Mouse (Mus musculus): ENCODE data around the gene Pik3r5.

Gene Pik3r5

DNA sequence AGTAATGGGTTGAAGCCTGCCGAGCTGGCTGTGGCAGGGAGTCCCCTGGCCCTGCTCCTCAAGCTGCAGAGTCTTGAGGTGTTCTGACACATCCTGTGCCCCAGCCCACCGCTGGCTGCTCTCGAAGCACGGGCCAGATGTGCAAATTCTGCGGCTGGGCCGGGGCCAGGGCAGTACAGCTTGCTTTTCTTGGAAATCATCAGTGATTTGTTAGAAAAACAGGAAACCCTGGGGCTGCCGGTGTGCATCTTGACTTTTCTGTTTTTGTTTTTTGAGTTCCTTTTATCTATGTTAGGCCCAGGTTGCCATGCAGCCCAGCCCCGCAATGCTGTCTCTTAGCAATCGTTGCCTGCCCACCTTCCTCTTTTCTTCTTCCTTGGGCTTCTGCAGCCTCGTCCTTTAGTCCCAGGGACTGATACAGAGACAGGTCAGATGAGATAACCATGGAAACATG, 19.4 kb downstream of the Pik3r5 start:
- DNase-seq (ENCODE audit: low spot score), result no peak

DNA sequence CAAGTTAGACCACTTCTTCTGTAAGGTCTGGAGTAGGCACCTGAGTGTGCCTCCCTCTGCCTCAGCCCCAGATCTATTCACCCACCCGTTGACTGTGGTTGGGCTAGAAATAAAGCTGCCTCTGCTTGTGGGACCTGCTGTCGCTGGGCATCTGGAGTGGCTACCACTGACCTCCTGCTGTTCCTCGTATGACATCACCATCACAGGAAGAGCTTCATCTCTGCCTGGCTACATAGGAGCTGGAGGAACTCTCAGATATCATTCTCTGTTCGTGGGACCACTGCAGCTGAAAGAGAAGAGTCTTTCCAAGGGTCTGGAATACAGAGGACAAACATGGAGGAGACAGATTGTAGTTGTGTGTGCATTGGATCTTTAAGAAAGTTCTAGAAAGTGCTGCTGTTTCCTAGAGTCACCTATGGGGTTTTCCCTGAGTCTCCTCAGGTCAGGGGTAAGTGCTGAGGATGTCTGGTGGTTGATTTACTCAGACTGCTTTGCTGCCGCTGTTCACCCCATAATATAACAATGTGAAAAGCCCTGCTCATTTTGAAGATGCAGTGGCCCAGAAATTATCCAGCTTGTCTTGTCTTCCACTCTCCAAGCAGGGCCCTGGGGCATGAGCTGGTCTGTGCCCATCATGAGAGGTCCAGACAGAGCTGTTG, 20.0 kb downstream of the Pik3r5 start:
- DNase-seq (ENCODE audit: low spot score), result no peak

DNA sequence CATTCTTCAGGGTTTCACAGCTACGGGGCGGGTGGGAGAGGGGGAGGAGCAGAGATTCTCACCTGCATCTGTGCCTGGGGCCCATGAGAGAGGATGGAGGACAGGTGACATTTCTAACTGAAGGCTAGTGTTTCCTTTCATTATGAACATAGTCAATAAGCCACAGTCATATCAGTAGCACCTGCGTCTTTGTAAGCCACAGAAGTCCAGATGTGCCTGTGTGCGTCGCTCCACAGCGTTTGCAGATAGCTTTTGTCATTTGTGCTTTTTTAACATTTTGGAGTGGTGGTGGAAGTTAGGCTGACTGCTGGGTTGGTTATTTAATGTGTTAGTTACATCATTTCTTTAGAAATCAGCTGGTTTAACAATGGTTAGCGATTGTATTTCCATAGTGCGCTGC, 20.8 kb downstream of the Pik3r5 start:
- DNase-seq (ENCODE audit: low spot score), result no peak

DNA sequence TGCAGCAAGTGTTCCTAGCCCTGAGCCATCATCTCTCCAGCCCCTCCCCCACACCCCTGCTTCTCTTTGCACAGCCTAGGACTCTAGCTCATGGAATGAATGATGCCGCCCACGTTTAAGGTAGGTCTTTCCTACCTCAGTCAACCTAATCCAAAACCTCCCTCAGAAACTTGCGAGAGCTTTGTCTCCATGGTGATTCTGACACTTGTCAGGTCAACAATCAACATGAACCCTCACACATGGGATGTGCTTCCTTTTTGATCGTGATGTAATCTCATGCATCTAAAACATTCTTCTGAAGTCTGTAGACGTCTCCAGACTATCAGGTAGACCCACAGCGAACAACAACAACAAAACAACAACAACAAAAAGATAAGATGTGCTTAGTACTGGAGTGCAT, 21.4 kb downstream of the Pik3r5 start:
- DNase-seq (ENCODE audit: low spot score), result no peak

DNA sequence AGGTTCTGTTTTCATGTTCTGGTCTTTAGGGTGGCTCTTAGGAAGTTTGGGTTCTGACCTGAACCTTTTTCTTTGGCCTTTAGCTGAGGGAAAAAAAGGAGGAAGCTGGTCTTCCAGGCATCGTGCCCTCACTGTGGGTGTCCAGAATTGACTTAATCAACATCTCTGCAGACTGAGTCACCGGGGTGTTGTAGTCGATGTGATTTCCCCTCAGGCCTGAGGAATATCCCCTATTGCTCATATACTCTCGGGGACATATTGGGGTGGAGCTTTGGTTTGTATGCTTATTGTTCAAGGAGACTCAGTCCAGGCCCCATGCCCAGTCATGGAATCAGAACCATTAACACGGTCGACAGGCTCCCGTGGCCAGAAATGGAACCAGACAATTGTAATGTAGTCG, 26.2 kb downstream of the Pik3r5 start:
- DNase-seq (ENCODE audit: low spot score), result no peak

DNA sequence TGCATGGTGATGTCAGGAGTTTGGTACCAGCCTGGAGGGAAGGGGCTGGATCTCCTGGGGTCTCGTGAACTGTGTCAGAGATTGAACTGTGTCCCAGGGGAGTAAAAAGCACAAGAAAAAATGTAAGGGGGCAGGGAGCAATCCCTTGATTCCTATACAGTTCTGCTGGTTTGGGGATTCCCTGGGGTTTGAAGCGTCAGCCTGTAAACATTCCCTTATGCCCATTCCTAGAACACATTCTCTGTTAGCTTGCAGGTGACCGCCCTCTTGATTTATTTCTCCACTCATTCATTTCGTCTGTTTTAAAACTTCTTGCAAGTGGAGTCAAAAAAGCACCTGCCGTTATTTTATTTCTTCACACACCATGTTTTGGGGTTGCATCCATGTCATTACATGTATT, 27.1 kb downstream of the Pik3r5 start:
- DNase-seq (ENCODE audit: low spot score), result no peak

DNA sequence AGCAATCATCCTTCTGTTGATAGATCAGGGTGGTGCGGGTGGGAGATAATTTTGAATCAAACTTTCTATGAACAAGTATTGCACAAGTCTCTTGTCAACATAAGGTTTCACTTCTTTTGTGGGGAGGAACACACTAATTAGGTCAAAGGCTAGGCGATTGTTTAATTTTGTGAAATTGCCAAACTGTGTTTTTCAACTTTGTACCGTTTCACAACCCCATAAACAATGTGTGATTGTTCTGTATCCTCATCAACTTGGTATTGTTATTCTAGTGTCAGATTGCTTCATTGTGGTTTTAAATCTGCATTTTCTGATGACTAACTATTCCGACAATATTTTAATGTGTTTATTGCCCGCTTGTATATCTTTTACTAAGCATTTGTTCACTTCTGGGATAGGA, 27.6 kb downstream of the Pik3r5 start:
- DNase-seq (ENCODE audit: low spot score), result no peak

DNA sequence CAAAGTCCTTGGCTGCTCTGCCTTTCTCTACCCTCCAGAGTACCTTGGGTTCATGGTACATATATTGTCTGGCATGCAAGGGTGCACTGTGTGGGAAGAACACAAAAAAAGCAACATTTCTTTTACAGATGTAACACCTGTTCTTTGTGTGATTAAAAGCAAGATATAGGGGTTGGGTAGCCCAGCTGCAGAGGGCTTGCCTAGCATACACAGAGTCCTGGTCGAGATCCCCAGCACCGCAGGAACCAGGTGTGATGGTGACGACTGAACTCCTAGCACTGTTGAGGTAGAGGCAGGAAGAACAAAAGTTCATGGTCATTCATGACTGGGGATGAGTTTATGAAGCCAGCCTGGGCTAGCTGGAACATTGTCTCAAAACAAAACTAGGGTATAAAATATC, 30.8 kb downstream of the Pik3r5 start:
- DNase-seq (ENCODE audit: low spot score), result no peak

DNA sequence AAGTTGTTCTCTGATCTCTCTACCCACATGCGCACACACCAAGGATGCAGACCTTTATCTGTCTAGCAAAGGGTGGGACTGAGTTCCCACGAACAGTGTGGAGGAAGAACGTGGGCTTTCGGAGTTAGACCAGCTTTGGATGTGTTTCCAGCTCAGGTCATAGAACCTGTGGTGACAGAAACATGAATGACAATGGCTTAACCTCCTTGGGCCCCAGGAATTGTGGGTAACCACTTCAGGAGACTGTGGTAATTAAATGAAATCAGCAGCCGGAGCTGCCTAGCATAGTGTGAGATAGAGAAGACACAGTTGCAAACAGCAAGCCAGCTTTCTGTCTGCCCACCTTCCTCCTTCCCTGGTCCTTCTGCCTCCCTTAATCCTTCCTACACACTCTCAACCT, 32.3 kb downstream of the Pik3r5 start:
- no peak for DNase-seq (ENCODE audit: low spot score)

DNA sequence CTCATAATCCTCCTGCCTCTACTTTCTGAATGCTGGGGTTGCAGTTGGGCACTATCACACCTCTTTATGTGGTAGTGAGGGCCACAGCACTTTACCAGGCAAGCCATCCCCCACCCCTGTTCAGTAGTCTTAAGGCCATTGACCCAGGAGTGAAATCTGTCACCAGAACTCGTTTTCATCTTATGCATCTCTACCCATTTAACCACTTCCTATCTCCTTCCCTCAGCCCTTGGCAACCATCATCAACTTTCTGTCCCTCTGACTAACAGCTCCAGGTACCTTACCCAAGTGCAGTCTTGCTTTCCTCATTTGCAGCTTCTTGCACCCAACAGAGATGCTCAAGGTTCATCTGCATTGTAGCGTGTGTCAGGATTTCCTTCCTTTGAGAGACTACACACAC, 33.2 kb downstream of the Pik3r5 start:
- DNase-seq (ENCODE audit: low spot score), result no peak

DNA sequence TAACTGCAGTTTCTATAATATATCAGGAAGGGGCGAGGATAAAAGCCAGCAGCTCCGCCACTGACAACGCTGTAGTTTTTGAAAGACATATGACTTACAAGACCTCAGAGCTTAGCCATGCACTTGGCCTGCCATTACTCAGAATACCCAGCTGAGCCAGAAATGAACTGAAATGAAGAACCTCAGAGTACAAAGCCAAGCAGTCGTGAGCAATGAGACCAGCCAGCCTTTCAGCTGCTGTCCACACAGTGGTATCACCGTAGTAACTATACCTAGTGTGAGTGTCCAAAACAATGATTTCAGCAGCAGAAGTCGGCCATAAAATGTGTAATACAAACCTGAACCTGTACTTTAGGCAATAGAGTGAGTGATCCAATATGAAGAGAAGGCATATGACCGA, 35.5 kb downstream of the Pik3r5 start:
- DNase-seq (ENCODE audit: low spot score), result no peak

DNA sequence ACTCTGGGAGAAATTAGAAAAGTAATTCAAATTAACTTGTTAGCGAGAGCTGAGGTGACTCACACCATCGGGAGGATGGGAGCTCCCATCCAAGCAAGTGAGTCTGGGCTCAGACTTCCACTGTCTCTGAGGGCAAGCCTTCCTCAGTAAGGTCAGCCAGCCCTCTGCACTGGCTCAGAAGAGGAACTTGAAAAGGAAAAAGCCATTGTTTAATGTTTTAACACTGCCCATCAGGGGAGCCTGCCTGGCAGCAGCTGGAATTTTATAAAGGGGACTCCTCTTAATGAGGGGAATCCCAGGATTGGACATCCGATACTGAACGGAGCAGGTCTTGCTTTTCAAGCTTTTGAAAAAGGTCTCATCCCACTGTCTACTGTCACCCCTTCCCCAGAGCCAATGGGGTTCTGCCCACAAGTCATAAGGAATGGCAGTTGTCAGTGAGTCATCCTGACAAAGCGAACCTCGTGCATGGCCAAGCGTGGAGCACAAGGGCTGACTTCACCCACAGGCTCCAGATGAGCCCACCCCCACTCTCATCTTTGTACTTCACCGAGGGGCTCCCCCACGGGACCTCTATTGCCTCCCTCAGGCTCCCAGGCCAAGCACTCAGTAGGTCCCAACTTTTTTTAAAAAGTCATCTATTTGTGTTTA, 36.2 kb downstream of the Pik3r5 start:
- DNase-seq (ENCODE audit: low spot score), result no peak

DNA sequence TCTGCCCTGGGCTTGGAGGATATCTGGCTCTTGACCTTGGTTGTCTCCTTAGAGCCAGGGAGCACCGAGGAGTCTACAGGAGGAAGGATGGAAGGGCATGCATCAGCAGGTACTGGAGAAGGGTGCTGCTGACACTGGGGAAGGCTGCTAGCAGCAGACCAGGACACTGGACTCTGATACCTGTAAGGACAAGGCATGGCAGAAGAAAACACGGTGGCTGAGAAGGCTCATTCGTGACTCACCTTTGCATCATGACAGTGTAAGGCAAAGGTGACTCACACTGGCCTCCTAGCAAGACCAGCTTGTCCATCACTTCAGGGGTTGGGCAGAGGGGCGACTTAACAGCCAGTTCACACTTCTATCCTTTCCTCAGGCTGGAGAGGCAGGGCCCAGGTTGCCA, 37.0 kb downstream of the Pik3r5 start:
- no peak for DNase-seq (ENCODE audit: low spot score)

DNA sequence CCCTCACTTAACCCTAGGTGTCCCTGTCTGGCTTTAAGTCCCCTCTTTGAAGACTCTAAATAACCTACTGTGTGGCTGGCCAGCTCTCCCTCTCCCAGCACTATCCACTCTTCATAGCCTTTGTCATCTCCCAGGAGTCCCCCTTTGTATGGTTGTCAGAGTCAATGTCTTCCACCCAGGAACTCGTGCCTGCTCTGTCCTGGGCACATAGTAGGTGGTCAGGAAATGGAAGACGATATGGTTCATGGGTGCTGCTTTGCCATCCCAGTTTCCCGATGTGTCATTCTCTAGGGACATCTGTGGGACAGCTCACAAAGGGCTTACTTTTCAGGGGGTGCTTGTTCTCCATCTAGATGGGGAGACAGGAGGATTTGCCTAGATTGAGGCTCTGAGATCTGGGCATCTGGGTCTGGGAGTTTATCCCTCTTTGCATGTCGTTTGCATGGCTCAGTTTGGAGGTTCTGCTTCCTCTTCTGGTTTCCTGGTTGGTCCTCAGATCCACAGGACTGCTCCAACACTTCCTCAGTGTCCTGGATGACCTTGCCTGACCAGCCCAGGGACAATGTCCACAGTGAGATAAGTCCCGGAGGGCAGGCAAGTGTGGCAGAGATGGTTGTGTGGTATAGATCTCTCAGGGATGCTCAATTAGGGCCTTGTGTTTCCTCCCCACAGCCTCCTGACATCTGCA, 40.4 kb downstream of the Pik3r5 start:
- DNase-seq (ENCODE audit: low spot score), result no peak

DNA sequence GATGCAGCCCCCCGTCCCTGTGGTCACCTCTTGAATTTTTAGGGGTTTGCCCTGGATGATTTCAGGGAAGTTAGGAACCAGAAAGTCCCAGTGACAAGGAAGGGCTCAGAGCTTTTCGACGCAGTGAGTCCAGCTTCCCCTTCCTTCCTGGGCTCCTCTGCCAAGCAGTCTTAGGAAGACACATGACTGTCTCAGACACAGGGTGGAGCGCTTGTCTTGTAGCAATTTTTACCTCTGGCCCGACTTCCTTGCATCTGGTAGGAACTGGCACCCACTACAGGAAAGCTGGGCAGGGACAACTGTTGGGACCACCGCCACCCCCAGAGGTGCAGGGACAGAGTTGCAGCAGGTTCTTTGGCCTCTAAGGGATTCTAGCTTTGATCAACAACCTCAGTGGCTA, 42.7 kb downstream of the Pik3r5 start:
- no peak for DNase-seq (ENCODE audit: low spot score)

DNA sequence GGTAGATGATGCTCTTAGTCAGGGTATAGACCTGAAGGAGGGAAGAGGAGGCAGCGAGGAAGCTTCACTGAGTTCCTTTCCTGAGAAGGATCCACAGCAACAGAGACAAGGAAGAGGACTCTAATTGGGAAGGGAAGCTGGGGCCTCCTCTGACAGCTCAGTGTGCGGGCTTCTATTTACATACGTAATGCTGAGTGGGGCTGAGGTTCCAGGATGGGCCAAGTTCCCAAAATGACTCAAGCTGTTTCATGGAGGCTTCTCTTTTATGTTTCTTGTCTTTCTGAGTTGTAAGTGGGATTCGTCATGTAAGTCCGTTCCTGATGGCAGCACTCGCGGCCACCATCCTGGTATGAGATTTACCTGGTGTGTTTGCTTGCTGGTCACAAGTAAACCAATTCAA, 43.8 kb downstream of the Pik3r5 start:
- DNase-seq (ENCODE audit: low spot score), result no peak

DNA sequence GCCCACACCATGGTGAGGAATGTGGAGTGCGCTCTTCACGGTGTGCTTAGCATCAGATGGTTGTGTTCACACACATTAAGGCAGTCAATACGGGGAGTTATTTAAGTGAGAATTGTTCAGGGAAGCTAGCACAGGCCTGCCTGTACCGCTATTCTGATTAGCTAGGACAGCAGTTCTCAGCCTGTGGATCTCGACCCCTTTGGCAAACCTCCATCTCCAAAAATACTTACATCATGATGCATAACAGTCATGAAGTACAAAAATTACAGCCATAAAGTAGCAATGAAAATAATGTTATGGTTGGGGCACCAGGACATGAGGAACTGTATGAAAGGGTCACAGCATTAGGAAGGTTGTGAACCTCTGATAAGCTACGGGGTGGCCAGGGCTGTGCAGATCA, 45.7 kb downstream of the Pik3r5 start:
- DNase-seq (ENCODE audit: low spot score), result no peak

DNA sequence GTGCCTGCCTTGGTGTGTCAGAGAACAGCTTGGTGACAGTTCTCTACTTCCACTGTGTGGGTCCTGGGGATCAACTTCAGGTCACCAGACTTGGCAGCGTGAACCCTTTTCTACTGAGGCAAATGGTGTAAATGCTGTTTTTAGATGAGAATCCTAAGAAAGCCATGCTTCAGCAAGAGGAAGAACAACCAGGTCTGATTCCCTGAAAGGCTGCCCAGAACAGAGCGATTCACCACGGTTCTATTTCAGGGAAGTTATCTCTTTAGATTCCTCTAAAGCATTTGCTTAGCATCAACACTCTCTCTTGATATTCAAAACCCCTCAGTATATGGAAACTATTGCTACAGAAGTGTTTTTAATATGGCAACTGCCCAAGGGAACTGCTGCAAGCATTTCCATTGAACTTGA, 46.7 kb downstream of the Pik3r5 start:
- DNase-seq (ENCODE audit: low spot score), result no peak

DNA sequence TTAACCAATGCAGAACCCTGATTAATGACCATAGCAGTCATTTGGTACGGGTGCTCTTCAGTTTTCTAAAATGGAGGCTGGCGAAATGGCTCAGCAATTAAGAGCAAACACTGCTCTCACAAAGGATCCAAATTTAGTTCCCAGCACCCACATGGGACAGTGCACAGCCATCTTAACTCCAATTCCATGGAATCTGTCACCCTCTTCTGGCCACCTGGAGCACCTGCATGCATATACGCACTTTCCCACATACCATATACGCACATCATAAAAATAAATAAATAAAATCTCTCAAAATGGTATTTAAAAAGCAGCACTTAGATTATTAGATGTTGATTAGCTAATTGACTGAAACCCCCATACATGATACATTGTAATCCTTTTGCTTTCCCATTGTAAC, 48.7 kb downstream of the Pik3r5 start:
- no peak for DNase-seq (ENCODE audit: low spot score)

DNA sequence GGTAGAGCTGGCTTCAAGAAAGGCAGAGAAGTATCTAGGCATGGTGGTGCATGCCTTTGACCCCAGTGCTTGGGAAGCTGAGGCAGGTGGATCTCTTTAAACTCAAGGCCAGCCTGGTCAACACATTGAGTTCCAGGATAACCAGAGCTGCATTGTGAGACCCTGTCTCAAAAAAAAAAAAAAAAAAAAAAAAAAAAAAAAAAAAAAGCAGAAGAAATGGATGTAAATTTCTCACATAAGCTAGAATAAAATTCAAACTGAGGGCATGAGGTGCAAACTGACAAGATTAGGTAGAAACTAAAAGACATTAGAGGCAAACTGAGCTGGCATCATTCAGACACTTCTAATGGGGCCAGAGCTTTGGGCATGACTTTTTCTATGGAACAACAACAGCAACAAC, 50.1 kb downstream of the Pik3r5 start:
- no peak for DNase-seq (ENCODE audit: low spot score)

DNA sequence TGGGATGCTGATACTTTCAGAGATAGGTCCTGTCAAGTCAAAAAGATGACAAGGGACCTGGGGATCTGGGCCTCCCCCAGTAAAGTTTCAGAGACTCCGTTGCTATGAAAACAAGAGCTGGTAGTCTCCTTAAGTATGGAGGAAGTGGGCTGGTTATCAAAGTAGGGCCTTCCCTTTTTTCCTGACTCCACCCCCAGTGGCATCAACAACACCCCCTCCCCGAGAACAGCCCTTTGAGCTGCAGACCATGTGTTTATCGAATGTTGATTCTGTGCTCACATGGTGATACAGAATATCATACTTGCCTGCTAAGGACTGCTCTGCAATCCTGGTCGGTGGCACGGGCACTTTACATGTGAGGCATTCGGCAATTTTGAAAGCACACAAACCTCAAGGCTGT, 51.3 kb downstream of the Pik3r5 start:
- DNase-seq (ENCODE audit: low spot score), result no peak

DNA sequence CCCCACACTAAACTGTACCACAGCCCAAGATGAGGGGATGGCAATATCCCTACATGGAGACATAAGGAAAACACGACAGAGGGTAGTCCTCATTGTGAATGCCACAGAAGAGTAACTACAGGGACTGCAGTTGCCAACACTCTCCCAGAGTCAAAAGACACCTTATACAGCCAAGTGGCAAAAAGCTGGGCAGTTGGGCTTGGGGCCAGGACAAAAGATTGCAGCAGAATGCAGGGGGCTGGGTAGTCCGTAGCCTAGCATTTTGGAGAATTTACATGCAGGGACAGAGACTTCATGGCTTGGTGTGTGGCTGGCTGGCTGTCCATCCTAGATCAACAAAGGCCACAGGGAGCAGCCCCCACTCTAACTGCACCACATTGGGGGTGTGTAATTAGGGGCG, 52.5 kb downstream of the Pik3r5 start:
- no peak for DNase-seq (ENCODE audit: low spot score)

DNA sequence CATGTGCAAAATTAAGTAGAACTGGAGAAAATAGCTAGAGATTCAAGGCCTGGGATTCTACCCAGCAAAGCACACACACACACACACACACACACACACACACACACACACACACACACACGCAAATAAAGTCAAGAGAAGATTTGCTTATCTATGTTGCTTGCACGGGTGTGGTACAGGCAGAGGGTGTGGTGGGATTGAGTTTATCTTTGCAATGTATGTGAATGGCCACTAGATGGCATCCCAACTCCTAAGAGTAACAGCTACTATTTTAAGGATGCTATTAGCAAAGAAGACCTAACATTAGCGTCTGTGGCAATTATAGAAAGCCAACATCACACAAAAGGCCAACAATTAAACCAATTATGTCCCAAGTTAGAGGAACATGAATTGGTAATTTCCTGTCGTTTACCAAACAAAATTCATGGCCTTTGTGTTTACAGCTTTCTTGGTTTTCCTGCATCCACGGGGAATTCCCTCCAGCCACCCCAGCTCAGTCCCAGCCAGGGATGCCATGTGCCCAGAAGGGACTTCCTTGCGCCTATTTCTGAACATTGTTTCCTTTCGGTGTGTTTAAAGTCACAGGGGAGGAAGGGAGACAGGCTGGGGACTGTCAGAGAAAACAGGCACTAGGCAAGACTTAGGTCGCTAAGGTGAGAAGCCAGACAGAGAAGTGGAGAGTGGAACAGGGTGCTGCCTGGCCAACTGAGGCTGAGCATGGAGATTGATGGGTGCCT, 53.5 kb downstream of the Pik3r5 start:
- peak; percentile 34 for DNase-seq (ENCODE audit: low spot score)
